Mouse (Mus musculus) ZHBTc4 (cell line): ENCODE data around the gene Asb8.
A peak's percentile ranks its signal among the peaks of the same experiment; 100 is the strongest.

Source experiments
- DNase-seq: peaks from one replicate; pipeline ENCODE4 v3.0.0-alpha.2; 2011; ENCODE audit warnings: low read depth, low spot score

The Asb8 gene

DNA sequence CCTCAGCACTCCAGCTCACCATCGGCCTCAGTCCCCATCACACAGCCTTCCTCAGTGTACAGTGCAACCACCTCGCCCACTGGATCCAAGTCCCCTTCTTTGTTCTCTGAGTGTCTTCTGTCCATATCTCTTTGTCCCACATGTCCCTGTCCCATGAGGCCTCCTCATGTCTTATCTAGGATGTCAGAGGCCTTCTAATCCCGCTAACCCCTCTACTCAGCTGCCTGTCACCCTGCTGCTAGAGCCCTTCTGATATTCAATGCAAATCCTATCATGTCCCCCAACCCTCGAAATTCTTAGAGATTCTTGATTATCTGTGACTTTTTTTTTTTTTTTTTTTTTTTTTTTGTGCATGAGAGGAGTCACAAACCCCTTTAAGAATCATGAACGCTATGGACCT lies 49.1 kb downstream of the Asb8 start:
- no peak for DNase-seq

DNA sequence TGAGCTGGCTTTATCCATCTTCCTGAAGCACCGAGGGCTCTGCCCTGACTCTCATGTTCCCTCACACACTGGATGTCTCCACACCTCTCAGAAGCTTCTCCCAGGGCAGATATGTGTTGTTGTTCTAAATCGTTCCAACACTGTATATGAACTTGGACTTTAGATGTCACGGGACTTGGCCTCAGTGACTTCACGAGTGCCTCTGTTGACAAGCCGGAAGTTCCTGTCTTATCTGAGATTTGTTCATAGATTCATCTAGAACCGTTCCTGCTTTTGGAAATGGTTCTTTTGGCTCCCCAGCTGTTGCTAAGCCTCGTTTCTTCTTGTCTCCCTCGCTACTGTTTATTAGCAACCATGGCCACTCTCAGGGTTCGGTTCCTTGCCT lies 49.7 kb downstream of the Asb8 start:
- DNase-seq: no peak

DNA sequence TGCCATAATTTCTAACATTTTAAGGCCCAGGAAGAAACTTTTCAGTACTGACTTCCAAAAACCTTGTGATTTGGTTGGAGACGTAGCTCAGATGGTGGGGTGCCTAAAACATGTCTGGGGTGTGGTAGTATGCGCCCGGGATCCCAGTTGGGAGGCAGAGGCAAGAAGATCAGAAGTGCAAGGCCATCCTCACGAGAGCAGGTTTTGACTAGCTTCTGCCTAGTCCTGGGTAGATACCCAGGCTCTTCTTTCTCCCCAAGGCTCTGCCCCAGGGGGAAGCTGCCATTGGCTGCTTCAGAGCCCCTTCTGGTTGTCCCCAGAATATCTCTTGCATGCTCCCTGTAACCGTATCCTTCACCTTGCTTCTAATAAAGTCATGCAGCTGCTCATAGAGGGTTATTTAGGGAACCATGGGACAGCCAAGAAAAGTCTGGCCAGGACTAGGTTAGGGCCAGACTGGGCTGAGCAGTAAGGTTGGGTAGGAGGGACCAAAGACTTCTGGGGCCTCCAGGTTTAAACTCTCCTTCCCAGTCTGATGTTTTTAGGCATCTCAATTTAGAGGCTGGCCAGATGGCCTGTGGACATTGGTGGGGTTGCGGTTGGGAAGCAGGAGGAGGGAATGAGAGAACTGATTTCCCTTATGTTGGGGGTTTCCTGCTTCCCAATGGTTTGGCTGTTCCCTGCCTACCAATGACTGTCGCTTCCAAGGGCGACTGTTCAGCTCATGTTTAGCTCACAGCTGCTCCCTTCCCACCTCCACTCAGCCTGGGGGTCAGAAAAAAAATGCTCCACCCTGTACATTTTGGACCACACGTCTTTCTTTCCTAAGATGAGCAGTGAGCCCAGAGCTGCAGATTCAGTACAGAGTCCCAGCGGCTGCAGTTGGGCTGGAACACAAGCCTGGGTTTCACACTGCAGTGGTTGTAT lies 50.3 kb downstream of the Asb8 start:
- peak; percentile 30 for DNase-seq

DNA sequence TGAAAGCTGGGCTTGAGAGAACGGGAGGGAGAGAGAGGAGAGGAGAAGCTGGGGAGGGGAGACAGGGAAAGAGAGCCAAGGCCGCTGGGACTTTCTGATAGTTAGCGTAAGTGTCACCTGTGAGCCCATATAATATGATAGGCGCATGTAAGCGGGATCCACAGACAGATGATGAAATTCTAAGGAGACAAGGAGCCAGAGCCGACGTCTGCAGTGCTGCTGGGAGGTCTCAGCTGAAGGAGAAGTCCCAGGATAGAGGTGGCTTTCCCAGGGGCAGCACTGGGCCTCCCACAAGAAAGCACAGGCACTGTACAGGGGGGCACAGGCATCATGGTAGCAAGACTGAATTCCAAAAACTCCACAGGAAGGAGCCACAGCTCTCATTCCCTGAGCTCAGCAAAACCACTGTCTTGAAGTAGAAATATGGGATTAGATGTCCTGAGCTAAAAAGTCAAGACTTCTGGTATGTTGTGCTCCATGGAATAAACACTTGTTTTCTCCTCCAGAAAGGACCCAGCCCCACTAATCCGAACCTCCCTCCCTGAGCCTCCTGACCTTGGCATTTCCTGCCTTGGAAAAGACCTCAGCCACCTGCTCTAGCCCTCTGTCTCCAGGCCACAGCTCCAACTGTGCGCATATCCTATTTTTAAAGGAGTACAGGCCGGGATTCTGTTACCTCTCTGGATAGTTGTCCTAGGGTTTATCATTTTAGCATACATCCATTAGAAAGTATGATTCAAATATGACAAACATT lies 51.1 kb downstream of the Asb8 start:
- peak; percentile 51 for DNase-seq

DNA sequence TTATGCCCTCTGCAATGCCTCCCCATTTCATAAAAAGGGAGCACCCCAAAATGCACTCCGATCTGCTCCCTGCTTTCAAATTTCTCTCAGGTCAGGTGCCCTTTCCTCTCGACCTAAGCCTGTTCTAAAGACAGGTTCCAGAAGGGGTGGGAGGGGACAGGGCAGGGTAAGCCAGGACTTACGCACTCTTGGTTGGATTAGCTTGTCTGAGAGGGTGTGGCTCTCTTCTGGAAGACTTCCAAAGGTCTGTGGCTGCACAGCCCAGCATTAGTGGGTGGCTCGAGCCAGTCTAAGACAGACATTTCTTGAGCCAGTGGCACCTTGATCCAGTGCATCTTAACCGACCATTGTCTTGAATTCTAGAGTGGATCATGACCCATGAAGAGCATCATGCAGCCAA lies 53.6 kb downstream of the Asb8 start:
- peak; percentile 78 for DNase-seq

DNA sequence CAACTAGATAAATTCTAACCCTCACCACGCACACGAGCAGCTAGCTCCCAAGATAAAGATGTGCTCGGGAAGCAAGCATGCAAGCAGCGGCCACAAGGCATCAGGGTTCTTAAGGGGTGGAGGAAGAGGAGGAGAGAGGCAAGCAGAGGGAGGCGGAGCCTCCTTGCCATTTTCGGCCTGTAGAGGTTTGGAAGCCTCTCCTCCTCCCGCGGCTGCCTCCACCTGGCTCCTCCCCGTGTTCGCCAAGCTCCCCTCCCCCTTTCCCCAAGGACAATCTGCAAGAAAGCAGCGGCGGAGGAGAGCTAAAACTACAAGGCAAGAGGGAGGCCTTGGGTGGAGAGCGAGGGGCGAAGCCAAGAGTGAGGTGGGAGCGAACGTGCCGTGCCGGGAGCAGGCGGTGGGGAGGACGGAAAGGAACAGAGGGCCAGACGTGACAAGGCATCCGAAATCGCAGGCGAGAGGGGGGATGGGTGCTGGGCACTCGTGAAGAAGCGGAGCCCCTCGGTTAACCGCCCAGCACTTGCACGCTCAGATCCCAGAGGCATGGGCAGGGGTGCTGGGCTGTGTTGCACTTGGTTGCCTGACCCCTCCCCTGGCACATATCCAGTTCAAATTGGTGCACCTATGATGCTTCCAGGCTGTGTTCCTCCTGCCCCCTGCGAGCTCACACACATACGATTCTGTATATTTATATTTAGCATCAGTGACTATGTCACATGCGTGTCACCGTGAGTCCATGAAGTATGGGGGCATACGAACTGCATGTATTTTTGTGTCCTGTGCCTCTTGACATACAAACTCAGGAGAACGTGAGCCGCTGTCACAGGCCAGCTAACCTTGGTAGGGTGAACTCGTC lies 56.9 kb downstream of the Asb8 start:
- peak; percentile 95 for DNase-seq

DNA sequence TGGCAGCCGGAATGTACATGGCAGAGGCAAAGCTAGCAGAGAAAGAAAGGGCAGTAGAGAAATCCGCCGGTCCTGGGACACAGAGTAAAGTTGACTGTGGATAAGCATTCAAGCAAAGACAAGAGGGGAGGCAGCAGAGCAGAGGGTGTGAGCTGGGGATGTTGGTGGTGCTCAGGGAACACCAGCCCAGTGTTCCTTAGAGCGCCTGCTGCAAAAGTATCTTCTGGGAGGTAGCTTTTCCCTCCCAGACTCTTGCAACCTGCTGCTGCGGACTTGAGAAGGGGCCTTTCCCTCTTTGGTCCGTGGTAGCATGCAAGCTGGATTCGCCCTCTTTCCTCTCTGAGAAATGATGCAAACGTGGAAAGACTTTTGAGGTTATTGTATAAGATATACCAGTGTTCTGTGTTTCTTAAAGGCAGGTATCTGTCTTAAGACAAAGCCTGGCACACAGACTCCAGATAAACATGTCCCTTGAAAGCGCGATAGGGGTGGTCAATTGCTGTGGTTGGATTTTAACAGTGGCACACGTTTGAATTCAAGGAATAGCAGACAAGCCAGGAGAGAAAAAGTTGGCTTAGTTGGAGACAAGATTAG lies 57.6 kb downstream of the Asb8 start:
- DNase-seq: no peak

DNA sequence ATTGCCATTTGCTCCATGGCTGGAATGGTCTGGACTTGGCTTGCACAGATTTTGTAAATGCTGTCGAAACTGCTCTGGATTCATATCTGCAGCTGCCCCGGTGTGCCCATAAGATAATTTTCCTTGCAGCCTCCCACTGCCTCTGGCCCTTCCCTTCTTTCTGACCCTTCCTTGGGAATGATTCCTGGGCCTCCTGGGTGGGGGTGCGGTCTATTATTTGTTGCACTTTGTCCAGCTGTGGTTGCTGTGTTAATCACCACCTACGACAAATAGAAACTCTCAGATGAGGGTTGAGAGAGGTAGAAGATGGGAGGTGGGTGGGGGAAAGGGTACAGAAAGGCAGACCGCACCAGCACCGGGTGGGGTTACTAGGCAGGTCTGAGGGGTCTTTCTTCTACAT lies 58.2 kb downstream of the Asb8 start:
- no peak for DNase-seq

DNA sequence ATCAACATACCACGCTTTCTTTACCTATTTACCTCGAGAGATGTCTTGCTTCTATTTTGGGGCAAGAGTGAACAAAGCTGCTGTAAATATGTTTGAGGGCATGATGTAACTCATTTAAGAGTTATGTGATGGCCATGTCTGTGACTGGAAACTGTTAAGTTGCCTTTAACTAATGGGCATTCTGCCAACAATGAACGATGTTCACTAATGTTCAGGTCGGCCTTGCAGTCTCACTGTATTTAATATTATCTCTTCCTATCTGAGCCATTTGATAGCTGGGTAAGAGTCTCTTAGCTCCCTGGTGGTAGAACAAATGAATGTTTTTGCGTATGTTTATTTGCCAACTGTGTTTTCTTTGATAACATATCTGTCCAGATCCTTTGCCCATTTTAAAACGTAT lies 58.9 kb downstream of the Asb8 start:
- no peak for DNase-seq

DNA sequence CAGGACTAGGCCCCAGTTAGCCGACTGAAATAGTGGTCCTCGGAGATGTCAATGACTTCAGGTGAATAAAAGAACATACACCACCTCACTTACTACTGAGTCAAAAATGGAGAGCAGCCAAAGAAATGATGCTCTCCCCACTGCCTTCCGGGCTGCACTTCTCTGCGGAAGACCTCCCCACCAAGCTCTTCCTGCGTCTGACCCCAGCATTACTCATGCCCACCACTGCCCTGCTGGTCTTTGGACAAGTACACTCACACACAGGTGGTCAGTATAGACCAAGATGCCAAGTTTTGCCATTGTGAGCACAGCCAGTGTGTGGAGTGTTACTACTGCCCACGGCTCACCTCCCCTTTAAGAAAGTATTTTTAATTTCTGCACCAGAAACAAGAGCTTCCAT lies 63.0 kb downstream of the Asb8 start:
- DNase-seq: no peak

DNA sequence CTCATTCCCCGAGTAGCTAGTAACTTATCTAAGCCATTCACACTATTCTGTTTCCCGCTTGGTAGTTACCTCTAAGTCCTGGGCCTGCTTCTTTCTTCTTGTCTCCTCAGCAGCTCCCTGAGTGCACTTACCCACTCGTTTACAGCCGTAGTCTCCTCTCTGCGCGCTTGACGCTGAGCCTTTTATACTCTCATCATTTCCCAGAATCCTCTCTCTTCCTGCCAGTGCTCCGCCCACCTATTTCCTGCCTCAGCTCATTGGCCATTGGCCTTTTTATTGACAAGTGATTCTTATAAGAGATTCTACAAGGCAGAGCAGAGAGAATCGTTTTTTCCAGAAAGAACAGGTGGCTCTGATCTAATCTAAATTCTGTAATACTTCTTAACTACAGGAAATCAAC lies 66.9 kb downstream of the Asb8 start:
- DNase-seq: peak; percentile 86

DNA sequence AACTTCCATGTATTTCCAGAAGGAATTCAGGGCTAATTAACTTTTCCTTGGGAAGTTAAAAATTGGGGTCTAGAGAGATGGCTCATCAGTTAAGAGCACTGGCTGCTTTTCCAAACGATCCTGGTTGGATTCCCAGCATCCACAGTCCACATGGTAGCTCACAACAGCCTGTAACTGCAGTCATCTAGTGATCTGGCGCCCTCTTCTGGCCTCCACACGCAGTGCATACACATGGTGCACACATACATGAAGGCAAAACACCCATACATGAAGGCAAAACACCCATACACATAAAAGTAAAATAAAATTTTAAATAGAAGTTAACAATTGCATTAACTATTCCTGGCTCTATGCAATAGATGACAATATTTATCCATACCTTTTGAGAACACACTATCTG lies 68.5 kb downstream of the Asb8 start:
- peak; percentile 87 for DNase-seq

DNA sequence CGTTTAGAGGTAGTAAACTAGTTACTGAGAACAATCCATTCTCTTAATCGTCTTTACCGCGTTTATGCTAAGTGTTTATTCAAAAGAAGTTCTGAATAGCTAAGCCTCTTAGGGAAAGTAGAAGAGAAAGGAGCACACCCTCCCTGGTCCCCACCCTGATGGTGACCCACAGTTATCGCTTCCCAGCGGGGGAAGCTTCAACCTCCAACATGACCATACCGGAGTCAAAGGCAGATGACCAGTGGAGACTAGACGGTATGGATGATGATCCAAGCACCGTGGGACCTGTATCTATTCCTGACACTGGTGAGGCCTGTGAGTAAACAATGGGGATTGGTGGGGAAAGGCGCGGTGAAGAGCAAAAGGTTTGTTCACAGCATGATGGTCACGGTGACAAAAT lies 70.5 kb downstream of the Asb8 start:
- no peak for DNase-seq

DNA sequence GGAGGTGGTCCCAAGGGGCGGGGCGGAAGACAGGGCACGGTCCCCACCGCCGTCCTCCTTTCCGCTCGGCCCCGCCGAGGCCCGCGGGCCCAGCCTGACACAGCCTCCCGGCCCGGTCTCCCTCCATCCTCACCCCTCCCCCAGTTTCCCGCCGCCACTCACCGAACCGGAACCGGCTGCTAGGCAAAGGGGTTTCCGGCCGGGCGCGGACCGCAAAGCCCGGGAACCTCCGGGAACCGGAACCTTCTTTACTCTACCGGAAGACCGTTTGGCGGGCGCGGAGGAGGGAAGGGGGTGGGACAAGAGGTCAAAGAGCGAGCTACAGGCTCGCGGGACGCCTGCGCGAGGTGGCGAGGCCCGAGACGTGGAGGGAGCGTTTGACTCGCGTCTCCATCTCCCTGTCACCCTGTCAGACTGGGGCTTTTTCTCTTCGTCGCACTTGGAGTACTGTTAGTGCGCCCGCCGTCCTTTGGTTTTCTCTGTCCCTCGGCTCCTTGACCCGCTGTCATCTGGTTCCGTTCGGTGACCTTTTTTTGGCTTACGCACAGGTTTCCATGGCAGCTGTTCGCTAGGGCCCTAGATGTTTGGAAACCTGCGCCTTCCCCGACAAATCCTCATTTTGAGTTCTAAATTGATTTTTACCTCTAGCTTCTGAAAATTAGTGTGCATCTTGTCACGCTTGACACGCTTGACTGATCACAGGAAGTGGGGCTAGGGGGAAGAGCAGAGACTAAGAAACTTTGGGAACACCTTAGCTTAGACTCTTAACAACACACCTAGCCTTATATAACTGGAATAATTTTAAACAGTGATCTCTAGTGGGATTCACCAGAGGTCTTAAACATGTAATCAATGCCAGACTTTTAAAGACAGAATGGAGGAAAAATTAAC lies 72.1 kb downstream of the Asb8 start, which contains the start of gene Senp1:
Senp1 (minus strand) TSS at position 624 of the 891 bp plus-strand sequence.
- DNase-seq: peak; percentile 95

DNA sequence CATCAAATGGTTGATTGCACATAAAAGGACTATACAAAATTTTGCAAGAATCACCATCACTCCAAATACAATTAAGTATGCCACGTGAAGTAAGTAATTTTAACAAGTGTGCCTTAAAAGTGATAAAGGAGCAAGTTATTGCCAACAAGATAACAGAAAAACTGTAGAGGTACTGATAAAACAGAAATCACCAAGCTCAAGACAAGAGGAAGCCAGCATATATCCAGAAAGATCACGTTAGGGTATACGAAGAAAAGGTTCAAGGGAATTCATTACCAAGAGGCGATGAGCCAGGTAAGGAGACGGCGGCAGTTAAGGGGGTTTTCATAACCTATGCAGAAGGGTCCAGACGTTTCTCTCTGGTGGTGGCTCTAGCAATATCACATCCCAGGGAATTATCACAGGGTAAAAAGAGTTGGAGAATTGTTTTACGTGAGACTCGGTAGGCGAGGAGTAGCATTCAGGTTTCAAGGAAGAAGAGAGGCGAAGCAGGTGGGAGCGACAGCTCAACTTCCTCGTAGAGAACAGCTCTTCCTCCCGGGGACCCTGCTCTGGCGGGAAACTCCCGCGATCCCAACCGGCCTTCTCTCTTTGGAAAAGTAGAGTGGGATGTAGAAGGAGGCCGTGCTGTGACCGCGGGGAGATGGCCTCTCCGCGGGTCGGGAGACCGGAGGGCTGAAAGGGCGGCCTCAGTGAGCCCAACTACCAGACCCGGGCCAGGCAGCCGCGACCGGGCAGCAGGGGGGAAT lies 72.9 kb downstream of the Asb8 start, which contains the start of gene Pfkm:
Pfkm (plus strand) TSS at position 218 of the 749 bp plus-strand sequence.
- no peak for DNase-seq

DNA sequence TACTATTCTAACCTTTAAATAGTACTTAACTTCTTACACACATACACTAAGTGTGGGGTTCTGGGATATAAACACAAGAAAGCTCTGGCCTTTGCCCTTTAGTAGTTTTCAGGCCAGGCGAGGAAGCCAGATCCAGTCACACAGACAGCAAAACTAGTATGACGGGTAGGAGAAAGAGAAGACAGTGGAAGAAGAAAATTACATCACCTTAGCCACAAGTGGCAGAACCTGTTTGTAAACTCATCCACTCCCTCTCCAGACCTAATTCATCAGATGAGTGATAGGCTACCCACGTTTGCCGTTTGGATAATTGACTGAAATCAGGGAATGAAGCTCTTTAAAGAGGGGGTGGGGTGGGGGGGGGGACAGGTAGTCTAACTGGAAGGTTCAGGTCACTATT lies 73.6 kb downstream of the Asb8 start:
- DNase-seq: no peak

DNA sequence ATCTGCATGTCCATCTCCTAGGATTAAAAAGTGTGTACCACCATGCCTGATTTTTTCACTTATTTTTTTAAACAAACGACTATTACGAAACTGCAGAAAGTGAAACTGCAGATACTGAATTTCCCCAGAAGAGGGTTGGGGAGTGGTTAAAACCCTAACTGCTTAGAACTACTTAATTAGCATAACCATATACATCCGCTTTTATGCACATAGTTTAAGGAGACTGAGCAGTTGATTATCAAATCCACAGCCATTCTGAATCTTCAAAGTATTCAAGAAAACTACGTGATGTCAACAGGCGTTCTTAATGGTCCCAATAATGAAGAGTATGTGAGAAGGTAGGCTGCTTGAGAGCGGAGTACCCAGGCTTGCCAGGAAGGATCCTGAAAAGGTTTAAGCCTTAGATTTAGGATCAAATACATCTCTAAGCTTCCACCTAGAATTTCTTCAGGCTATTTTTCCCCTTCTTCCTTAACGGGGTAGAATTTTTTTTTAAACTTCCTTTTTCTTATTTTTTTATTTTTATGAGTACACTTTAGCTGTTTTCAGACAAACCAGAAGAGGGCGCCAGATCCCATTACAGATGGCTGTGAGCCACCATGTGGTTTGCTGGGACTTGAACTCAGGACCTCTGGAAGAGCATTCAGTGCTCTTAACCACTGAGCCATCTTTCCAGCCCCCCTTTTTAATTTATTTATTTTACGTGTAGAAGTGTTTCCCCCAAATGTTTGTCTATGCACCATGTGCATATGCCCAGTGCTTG lies 75.8 kb downstream of the Asb8 start:
- DNase-seq: peak; percentile 38

DNA sequence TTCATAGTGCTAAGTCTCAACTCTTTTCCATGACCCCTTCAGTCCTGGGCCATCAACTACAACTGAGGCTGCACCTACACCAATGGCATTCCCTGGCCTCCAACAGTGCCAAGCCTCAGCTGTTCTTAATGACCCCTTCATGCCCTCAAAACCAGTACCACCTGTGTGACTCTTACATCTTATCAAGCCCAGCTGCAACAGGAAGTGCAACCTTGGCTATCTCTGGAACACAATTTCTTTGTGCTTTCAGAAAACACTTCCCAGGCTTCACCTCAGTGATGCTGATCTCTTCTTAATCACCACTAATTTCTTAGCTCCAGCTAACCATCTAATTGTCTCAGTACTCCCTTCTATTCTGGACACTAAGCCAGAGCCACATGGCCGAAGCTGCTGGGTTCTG lies 76.5 kb downstream of the Asb8 start:
- DNase-seq: no peak
